Mouse (Mus musculus): ENCODE data around the gene Slc44a2. TPM values are rescaled to one million over a fixed set of nuclear protein-coding genes. Genes with fewer than 3 reads are reported as not detected.
A peak's percentile ranks its signal among the peaks of the same experiment; 100 is the strongest.

Slc44a2 gene
- total and polyA plus RNA-seq, 3 experiments, result 22.1 to 62.9 (median 36.5) TPM

DNA sequence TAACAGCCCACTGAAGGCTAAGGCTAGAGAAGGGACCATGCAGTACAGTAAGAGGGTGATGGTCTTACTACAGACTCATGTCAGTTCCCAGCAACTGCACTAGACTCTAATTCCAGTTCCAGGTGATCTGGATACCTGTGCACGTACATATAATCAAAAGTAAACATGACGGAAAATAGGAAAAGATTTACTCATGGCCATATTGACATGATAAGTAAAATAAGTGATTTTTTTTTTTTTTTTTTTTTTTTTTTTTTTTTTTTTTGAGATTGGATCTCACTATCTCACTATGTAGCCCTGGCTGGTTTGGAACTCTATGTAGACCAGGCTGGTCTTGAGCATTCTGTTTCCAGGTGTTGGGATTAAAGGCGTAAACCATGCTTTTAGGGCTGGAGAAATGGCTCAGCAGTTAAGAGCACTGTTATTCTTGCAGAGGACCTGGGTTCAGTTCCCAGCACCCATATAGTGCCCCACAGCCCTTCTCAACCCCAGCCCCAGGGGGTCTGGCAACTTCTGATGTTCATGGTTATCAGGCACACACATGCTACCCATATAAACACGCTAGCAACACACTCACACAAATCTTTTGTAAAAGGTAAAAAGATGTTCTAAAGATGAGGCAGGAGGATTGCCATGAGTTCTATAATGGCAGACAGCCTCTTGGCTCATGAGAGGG, 31.3 kb downstream of the Slc44a2 start:
- Histone ChIP-seq H3K4me1 (ENCODE audit: control insufficient read depth in 1 of 2, insufficient read depth in 2 of 2) (peaks cover 6 to 36% of the 10 kb centered on the region in 2 experiments; a peak in 3 of 4 replicates), H3K27ac (ENCODE audit: insufficient read depth, low read depth) (no peak overlapping the region), H3K9ac (ENCODE audit: insufficient read depth, low read depth) (no peak overlapping the region), H3K36me3 (replicated peaks in 1 of 2; ENCODE audit: control insufficient read depth in 1 of 2, insufficient read depth in 1 of 2, low read length in 1 of 2) (peaks cover 40 to 78% of the 10 kb centered on the region in 2 experiments), H3K4me3 (replicated peaks in 1 of 3; ENCODE audit: low read depth in 2 of 3, low read length in 2 of 3, poor library complexity in 1 of 3) (no peak overlapping the region), H3K79me2 (replicated peaks; ENCODE audit: control insufficient read depth, extremely low read depth, insufficient read depth, poor library complexity, severe bottlenecking) (no peaks in the 10 kb centered on the region), H3K27me3 (replicated peaks) (no peaks in the 10 kb centered on the region), H3K4me2 (ENCODE audit: insufficient read depth, low read depth, poor library complexity, severe bottlenecking) (no peak overlapping the region), H3K9me3 (replicated peaks; ENCODE audit: low read length) (peaks cover 3% of the 10 kb centered on the region)
- in situ Hi-C loops (cut with MboI; ENCODE audit: low pct_ligation_motif_present, low pct_unique_long_range_greater_than_20kb, low sequenced_read_pairs), result loop anchor here (5.0 kb wide), 1 partner anchor 40 kb away; the partner anchor contains the start of gene Ap1m2
- dilution Hi-C loops (cut with MboI; ENCODE audit: extremely low pct_ligation_motif_present, extremely low pct_unique_long_range_greater_than_20kb, low sequenced_read_pairs), result no loop called here
- TF ChIP-seq ZNF384 (IDR thresholded peaks at IDR 0.05; ENCODE audit: low read depth, low read length), result peak; percentile 32; the same call in 1 of the 2 replicates
- no peak for TF ChIP-seq ZKSCAN1 (IDR thresholded peaks at IDR 0.05; ENCODE audit: borderline replicate concordance, low read depth, low read length)
- no peak for DNase-seq (ENCODE audit: extremely low read depth)

DNA sequence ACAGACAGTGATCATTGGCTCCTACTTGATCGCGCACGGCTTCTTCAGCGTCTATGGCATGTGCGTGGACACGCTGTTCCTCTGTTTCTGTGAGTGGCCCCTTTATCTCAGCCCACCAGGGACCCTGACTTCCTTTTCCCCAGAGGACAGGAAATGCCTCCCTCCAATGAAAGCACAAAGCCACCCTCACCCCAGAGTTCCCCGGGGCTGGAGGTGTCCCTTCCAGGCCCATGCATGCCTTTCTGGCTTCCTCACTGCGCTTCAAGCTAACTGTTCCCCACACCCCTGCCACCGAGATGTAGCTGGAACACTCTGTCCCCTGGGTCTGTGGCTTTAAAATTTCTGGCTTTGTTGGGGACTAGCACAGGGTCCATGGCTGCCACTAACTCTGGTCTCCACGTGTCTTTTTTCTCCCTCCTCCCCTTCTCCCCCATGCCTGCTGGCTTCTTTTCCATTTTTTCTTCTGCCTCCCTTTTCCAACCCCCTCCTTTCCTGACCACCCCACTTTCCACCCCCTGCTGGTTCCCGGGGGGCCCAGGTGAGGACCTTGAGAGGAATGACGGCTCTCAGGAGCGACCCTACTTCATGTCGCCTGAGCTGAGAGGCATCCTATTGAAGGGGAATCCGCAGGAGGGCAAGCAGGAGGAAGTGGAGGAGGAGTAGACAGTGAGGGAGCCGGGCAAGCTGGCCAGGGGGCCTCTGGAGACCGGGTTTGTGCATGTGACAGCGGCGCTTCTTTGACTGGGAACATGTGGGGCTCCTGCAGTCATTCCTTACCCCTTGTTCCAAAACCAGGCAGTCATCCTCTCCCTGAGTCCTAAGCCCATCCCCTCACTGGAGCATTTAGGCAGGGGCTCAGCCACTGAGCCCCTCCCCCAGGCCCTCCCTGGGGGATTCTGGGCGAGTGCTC, 32.2 kb downstream of the Slc44a2 start:
- Histone ChIP-seq H3K27me3 (replicated peaks) (no peaks in the 10 kb centered on the region), H3K9ac (ENCODE audit: insufficient read depth, low read depth) (peak overlapping the region; percentile 21; the same call in 1 of the 2 replicates), H3K4me1 (ENCODE audit: control insufficient read depth in 1 of 2, insufficient read depth in 2 of 2) (peaks cover 6 to 36% of the 10 kb centered on the region in 2 experiments; a peak in 3 of 4 replicates), H3K4me2 (ENCODE audit: insufficient read depth, low read depth, poor library complexity, severe bottlenecking) (no peak overlapping the region), H3K27ac (ENCODE audit: insufficient read depth, low read depth) (0 out of 2 replicates have a peak overlapping the region, but pooled peaks have one; percentile 2), H3K36me3 (replicated peaks in 1 of 2; ENCODE audit: control insufficient read depth in 1 of 2, insufficient read depth in 1 of 2, low read length in 1 of 2) (peaks cover 33 to 69% of the 10 kb centered on the region in 2 experiments), H3K4me3 (replicated peaks in 1 of 3; ENCODE audit: low read depth in 2 of 3, low read length in 2 of 3, poor library complexity in 1 of 3) (no peak overlapping the region), H3K79me2 (replicated peaks; ENCODE audit: control insufficient read depth, extremely low read depth, insufficient read depth, poor library complexity, severe bottlenecking) (no peaks in the 10 kb centered on the region), H3K9me3 (replicated peaks; ENCODE audit: low read length) (peaks cover 3% of the 10 kb centered on the region)
- in situ Hi-C loops (cut with MboI; ENCODE audit: low pct_ligation_motif_present, low pct_unique_long_range_greater_than_20kb, low sequenced_read_pairs), result loop anchor here (5.0 kb wide), 1 partner anchor 40 kb away; the partner anchor contains the start of gene Ap1m2
- no peak for DNase-seq (ENCODE audit: extremely low read depth)
- dilution Hi-C loops (cut with MboI; ENCODE audit: extremely low pct_ligation_motif_present, extremely low pct_unique_long_range_greater_than_20kb, low sequenced_read_pairs), result no loop called here
- TF ChIP-seq POLR2A (IDR thresholded peaks at IDR 0.05; ENCODE audit: low read depth, low read length) (no peak), ZKSCAN1 (IDR thresholded peaks at IDR 0.05; ENCODE audit: borderline replicate concordance, low read depth, low read length) (no peak), USF1 (IDR thresholded peaks at IDR 0.05; ENCODE audit: low read depth, low read length) (no peak), ELF1 (IDR thresholded peaks at IDR 0.05; ENCODE audit: low read depth, low read length) (no peak), CHD2 (IDR thresholded peaks at IDR 0.05; ENCODE audit: low read length) (peak; percentile 50; the same call in 1 of the 2 replicates), MEF2A (IDR thresholded peaks at IDR 0.05; ENCODE audit: borderline replicate concordance, low read depth, low read length) (no peak), EP300 (IDR thresholded peaks at IDR 0.05; ENCODE audit: low read length) (peak; percentile 40), RCOR1 (conservative IDR thresholded peaks at IDR 0.05; ENCODE audit: low read depth, low read length) (no peak), MXI1 (IDR thresholded peaks at IDR 0.05; ENCODE audit: low read depth, low read length) (peak; percentile 23; the same call in 1 of the 2 replicates), MAX (IDR thresholded peaks at IDR 0.05; ENCODE audit: low read length) (peak; percentile 28; the same call in 1 of the 2 replicates), RAD21 (IDR thresholded peaks at IDR 0.05; ENCODE audit: low read depth, low read length) (no peak), SMC3 (IDR thresholded peaks at IDR 0.05; ENCODE audit: low read depth, low read length) (no peak), MAZ (IDR thresholded peaks at IDR 0.05; ENCODE audit: low read depth, low read length) (no peak), PAX5 (IDR thresholded peaks at IDR 0.05; ENCODE audit: low read length) (no peak), CHD1 (IDR thresholded peaks at IDR 0.05; ENCODE audit: low read depth, low read length) (no peak), NELFE (IDR thresholded peaks at IDR 0.05; ENCODE audit: low read depth, low read length) (no peak), MYC (IDR thresholded peaks at IDR 0.05; ENCODE audit: low read depth, low read length) (no peak), ZC3H11A (IDR thresholded peaks at IDR 0.05; ENCODE audit: low read depth, low read length) (no peak), JUN (IDR thresholded peaks at IDR 0.05; ENCODE audit: insufficient read depth, low read depth, low read length) (no peak), HCFC1 (IDR thresholded peaks at IDR 0.05; ENCODE audit: low read depth, low read length) (no peak), POLR2AphosphoS2 (IDR thresholded peaks at IDR 0.05; ENCODE audit: low read depth, low read length) (no peak), E2F4 (IDR thresholded peaks at IDR 0.05; ENCODE audit: insufficient replicate concordance, low read depth, low read length) (no peak), MAFK (IDR thresholded peaks at IDR 0.05; ENCODE audit: insufficient replicate concordance, low read length) (no peak), JUND (conservative IDR thresholded peaks at IDR 0.05; ENCODE audit: low read depth, low read length) (no peak), GABPA (IDR thresholded peaks at IDR 0.05; ENCODE audit: insufficient replicate concordance, low read depth, low read length) (no peak), SIN3A (IDR thresholded peaks at IDR 0.05; ENCODE audit: low read length) (no peak), ETS1 (conservative IDR thresholded peaks at IDR 0.05; ENCODE audit: low read depth, low read length) (no peak), BHLHE40 (IDR thresholded peaks at IDR 0.05; ENCODE audit: low read depth, low read length) (peak; percentile 35; the same call in 1 of the 2 replicates)

Data from CH12.LX (cell line).